Mouse (Mus musculus): Measurements from ENCODE around the gene Tubgcp3.
"Not testable (repeated sequence)": the region's sequence is repeated elsewhere in the genome, so short reads cannot be mapped to it uniquely, and the experiment has no call there.

The Tubgcp3 gene

DNA sequence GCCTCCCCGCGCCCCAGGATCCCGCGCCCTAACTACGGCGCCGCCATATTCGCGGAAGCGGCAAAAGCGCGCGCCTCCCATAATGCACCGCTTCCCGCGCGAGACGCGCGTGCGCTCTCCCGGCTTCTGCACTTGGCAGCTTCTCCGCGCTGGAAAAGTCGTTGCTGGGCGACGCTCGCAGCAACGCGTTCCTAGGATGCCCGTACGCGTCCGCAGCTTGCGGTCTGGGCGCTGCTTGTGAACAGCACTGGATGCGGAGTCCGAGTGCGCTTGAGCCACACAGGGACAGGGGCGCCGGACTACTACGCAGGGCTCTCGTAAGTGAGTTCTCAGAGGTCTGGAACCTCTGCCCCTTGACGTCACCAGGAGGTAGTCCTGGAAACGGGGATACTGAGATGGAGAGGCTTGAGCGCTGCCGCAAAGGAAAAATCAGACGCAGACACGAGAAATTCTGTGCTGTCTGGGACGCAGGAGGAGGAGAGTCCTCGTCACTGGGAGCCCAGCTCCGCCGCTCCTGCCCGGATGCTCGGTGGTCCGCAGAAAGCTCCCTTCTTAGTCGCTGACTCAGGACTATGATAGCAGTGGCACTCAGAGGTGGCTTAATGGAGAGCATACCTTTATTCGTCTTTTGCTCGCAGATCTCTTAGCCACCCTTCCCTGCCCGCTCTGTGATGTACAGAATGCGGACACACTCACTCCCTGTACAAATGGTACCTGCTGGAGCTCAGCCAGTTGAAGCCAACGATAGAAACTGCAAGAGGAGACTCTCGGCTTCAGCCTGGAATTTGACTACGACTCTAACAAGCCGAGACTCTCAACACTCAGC, at the start of gene Tubgcp3:
Tubgcp3 (minus strand) TSS at position 193 of the 826 bp plus-strand sequence.
- peak; percentile 88 for DNase-seq

DNA sequence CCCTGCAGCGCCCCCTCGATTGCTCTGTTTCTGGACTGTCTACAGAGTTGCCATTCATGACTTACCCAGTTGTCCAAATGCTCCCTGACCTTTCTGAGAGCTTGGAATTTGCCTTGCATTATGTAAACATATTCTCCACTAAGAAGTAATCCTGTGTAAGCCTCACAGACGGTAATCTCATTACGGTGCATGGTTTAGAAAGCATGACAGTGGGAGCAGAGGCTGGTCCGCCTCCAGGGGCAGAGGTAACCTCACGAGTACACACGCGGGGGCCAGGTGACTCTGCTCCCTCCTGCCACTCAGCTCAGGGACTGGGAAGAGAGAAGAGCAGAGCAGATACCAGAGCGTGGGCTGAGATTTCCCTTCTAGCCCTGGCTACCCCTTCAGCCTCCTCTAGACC, 47.0 kb upstream of the Tubgcp3 start:
- no peak for DNase-seq

DNA sequence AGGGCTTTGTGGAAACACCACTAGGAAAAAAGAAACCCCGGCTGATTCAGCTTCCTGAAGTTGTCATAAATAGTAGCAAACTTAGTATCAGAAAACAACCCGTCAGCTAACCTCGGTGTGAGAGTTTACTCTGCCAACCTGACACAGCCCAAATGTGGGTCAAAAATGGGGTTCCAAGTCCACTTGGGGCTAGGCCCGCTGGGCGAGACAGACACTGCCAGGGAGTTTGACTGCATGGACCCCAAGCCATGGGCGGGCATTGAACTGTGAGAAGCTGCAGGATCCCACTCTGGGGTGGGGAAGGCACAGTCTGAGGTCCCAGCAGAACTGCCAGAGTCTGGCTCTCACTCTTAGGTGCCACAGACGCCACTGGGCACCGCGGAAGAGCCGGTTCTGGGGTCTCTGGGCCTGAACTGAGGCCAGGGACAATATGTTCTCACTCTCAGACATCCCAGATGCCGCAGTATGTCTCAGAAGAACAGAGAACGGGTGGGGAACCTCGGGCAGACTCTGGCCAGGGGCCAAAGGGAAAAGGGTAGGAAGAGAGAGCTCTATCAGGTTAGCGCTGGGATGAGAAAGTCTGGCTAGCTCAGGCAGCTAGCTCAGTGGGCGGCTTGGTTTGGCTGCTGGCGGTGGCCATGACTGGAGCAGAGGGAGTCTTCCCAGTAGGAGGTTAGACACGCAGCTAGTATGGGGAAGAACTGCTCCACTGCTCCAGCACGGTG, 44.0 kb upstream of the Tubgcp3 start:
- DNase-seq: no peak

GRCm38 (mm10) chr8:12711623-12712022, 39.6 kb upstream of the Tubgcp3 start:
- no peak for DNase-seq

DNA sequence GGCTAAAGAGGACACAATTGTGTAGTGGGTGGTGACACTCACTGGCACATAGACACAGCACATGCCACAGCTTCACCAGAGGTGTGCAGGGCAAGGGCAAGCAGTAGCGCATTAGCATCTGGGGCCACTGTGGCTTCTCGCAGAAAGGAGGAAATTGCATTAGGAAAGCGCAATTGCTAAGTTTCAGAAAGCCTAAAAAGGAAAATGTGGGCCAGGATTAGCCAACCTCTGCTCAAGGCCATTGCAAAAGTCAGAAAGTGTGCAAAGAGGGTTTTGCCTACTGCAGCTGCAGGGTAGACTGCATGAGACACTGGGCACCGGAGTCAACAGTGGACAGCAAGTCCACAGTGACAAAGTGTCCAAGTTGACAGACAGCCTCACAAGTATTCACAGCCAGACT, 31.5 kb upstream of the Tubgcp3 start:
- no peak for DNase-seq

- no peak for DNase-seq
Measured at GRCm38 (mm10) chr8:12702290-12702689, 30.2 kb upstream of the Tubgcp3 start.

DNA sequence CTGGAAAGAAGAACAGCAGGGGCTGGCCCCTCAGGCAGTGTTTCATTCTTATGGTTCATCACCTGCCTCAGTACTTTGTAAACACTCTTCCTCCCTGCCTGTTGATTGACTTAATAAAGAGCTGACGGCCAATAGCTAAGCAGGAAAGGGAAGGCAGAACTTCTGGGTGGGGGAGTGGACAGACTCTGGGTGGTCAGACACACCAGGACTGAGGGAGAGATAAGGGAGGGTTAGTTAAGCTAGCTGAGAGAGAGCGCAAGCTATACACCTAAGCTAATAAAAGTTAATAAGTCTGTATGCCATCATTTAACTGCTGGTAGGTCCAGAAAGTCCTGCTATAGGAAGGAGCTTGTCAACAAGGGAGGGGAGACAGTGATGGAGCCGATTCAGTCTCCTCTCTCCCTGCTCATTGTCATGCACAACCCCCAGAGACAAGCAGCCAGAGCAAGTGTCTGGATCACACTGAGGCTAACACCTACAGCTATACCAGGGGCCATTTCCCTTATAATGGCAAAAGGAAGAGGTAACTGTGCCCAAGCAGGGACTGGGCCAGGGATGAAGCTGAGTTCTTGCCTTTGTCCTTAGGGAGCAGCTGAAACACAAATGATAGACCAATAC, 26.7 kb upstream of the Tubgcp3 start:
- no peak for DNase-seq

GRCm38 (mm10) chr8:12688851-12689250, 16.8 kb upstream of the Tubgcp3 start:
- no peak for DNase-seq

GRCm38 (mm10) chr8:12677529-12677928, 5.5 kb upstream of the Tubgcp3 start:
- DNase-seq: peak; percentile 76

DNA sequence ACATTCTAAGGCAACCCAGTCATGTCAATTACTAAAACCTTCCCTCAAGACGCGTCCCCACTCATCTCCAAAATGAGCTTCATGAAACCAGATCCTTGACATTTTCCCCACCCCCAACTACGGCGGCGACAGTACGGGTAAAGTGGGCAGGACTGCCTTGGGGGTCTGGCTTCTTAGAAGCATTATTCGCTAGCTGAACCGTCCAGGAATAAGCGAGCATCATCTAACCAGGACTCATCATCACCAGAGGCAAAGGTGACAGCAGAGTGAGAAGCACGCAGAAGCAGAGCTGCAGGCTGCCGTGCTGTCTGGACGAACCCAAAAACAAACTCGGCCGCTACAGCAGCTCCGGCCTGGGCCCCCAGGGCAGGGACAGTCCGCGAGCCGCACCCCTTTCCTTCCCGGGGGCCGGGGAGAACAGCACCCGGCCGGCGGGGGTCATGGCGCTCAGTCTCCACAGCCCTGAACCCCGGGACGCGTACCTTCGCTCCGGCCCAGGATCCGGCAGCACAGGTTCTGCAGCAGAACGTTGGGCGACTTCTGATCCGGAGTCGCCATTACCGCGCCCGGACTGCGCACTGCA, 484 bp downstream of the Tubgcp3 start:
- DNase-seq: no peak

DNA sequence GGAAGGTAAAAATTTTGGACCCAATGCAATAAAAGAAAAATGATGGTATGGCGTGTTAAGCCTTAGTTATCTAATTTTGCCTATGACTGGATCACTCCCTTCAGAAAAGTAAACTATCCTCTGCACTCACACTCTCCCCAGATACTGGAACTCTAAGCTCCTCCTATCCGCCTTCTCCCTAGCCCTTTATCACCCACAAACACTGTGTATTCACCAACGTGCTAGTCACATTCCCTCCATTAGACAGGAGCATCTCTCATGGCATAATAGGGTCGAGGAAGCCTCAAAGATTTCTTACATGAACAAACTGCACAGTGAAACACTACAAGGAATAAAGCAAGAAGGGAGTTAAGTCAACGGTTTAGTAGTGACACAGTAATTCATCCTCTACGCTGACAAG, 1.1 kb downstream of the Tubgcp3 start:
- DNase-seq: no peak

DNA sequence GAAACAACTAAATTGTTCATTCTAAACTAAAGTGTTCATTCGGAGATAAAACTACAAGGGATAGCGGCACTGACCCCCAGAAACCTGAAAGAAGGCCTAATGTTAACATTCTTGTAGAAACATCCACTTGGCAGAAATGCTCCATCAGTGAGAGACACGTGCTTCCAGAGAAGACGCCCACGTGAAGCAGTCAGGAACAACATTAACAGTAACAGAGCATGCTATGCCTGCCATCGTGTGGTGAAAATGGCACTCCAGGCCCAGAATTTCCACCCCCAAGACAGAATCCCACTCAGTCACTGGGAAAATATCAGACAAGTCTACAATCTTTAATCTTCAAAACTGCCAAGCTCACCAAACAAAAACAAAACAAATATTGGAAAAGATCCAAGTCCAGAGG, 3.2 kb downstream of the Tubgcp3 start:
- DNase-seq: no peak

DNA sequence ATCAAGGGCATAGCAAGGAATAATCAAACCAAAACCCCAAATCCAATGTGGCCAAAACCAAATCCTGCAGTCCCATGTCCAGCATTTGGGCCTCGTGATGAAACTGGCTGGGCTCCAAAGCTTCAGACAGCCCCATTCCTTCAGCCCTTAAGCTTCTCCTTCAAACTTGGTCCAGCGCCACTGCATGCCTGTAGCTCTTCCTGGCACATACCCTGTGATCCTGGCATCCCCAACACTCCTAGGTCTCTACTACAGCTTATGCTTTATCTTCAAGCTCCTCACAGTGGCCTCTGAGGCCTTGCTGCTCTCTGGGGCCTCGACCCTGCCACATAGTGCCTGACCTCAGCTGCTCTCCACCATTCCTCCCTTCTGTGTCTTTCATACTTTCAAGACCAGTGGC, 5.5 kb downstream of the Tubgcp3 start:
- DNase-seq: not testable (repeated sequence)

GRCm38 (mm10) chr8:12663105-12663456, 9.0 kb downstream of the Tubgcp3 start:
- DNase-seq: no peak

DNA sequence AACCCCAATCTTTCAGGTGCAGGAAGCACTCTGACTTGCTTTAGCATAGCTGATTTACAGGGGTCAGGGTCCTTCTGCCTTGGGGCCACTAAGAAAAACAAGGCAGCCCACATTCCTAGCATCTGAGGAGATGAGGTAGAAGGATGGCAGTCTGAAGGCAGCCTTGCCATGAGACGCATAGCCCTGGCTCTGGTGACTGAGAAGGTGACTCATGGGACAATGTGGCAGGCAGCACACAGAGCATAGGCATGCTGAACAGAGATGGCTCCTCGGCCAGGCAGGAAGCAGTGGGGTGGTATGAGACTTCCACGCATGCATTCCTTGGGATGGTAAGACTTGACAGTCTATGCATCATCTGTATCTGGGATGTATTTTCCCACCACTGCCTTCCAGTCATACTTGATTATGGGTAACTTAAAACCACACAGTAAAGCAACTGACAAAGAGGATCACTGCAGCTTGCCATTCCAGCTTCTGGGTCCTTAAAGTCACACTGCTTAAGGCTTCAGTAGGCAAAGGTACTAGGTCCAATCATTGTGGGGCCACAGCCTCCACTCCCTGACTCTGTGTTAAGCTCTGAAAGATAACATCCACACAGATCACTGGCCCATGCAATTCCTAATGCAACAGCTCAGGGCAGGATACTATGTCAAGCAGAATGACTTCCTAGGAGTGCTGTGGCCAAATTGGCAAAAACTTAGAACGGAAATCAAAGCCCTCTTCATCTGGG, 9.5 kb downstream of the Tubgcp3 start:
- DNase-seq: no peak

GRCm38 (mm10) chr8:12657411-12657810, 14.6 kb downstream of the Tubgcp3 start:
- DNase-seq: no peak

DNA sequence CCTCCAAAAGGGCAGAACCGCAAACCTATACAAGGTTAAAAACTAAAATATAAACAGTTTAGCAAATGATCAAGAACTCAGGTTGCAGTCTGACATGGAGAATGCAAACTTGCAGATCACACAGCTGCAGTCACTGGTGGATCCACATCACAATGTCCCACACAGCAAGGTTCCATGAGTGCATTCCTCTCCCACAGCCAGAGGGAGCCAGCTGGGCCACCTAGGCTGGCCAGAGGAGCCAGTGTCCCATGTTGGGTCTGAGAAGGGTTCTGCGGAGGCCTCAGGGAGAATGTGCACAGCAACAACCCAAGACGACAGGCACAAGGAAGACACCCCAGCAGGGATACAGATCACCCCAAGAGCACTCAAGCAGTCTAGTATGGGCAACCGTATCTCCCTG, 20.8 kb downstream of the Tubgcp3 start:
- DNase-seq: no peak

DNA sequence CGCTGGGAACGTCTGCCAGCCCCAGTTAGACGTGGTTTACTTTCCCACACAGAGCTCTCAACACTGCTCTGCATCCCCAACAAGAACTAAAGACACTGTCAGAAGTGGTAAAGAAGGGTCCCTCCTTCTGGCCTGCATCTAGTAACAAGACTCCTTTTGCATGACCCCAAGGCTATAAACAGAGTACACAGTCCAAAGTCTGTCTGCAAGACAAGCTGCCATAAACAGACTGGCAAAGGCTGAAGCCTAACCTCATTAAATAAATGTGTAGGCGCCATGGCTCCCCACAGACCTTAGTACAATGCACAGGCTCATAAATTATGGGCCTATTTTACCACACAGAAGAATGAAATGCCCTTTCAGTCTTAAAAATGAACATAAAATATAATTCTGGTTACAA, 21.6 kb downstream of the Tubgcp3 start:
- no peak for DNase-seq

GRCm38 (mm10) chr8:12648951-12649350, 23.1 kb downstream of the Tubgcp3 start:
- DNase-seq: no peak

DNA sequence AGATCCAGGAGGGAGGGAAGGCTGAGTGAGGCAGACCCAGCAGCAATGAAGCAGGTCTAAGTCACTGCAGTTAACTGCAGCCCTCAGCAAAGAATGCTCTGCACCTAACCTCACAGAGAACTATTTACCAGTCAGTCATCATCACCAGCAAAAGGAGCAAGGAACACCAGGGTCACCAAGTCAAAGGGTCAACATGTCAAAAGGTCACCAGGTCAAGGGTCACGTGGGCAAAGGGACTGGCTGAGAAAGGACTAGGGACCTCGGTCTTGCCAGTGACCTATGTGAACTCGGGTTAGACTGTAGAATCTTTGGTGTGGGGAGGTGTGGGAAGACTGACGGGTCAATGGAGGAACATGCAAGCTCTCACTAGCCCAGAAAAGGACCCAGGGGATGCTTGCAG, 25.5 kb downstream of the Tubgcp3 start:
- DNase-seq: no peak

DNA sequence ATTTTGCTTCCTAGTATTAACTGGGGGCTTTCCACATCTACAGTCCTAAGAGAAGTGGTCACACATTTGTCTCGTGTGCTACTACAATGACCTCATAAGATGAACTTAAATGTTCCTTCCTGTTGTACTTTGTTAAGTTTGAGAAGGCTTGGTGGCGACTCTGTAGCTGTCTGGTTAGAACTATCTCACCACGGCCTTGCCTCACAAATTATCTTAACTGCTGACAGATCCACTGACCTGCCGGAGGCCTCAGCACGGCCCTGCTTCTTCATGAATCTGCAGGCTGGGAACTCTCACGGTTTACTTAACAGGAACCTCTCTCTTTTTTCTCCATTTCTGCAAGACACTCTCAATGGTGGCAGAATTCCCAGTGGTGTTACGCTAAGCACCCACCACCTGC, 27.2 kb downstream of the Tubgcp3 start:
- DNase-seq: no peak

- DNase-seq: no peak
Measured at GRCm38 (mm10) chr8:12644341-12644740, 27.7 kb downstream of the Tubgcp3 start.

DNA sequence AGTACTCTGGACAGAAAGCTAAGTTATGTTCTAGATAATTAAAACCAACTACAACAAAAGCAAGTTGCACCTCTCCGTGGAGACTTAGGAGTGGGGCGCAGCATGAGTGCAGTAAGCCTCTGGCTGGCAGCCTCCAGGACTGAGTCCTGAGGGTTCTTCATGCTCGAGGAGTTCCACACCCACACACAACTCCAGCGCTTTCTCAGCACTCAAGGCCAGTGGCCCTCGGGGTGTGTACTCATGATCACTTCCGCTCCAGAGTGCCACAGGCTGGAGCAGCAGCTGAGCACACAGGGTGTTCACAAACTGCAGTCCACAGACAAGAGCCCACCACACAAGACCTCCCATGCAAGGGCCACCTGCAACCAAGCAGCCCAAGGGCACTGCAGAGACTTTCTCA, 30.5 kb downstream of the Tubgcp3 start:
- no peak for DNase-seq
